ENCODE assay signal across 8 mouse cellular contexts in the genomic region with DNA sequence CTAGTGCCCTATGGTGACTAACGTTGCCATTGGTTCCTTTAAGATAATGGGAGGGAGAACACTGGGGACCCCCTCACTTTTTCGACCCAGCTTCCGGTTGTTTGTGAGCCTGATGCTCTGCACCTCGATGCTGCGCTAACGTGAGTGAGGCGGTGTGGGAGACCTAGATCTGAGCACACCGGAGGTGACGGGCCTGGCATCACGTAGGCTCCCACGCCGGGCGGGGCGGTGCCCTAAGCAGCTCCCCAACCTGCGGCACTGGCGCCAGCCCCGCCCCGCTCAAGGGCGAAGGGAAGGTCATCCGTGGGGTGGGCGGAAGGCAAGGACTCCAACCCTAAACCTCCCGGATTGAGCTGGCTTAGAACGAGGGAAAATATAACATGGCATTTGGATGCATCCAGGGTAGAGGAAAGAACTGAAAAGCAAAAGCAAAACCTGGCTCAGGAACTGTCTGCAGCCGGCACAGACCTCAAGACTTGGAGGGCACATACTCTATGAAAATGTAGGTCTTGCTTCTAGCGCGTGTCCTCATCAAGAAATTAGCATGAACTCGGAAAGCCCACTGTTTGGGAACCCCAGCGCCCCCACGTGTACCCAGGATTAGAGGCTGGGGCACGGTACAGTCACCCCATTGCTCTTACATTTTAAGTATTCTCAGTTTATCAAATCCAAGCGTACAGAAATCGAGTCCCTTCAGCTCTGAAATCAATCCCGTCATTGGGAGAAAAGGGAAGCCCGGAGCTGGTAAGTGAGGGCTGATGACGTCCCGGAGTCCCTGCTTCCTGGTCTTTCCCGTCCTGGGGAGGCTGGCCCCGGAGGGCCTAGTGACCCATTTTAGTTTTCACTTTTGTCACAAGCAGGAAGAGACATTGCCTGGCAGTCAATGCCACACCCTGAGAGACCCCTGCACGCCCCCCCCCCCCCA. TPM values are rescaled to one million over a fixed set of nuclear protein-coding genes. Genes with fewer than 3 reads are reported as not detected.
DNase-seq lines count a peak whose midpoint lies in the region; ATAC-seq lines count a peak whose summit lies in the region.

No protein-coding gene starts in this region.

- H3K27ac ChIP-seq in midbrain, embryonic 16.5 days (ENCODE audit: low read length) = peak overlapping the region; percentile 89

- H3K27me3 ChIP-seq in midbrain, embryonic 16.5 days (ENCODE audit: control insufficient read depth, insufficient read depth, low read depth, low read length) = no peaks in the 10 kb centered on the region

- no peaks in the 10 kb centered on the region for H3K36me3 ChIP-seq in midbrain, embryonic 16.5 days (ENCODE audit: control insufficient read depth, insufficient read depth, low read length)

- H3K9me3 ChIP-seq in midbrain, embryonic 16.5 days (replicated peaks; ENCODE audit: control insufficient read depth, low read length, poor library complexity, severe bottlenecking) = no peaks in the 10 kb centered on the region

- H3K4me3 ChIP-seq in midbrain, embryonic 16.5 days (ENCODE audit: low read depth, low read length) = peak overlapping the region; percentile 80

- ATAC-seq in midbrain, embryonic 16.5 days = peak; percentile 66

- H3K9ac ChIP-seq in midbrain, embryonic 16.5 days (ENCODE audit: low read depth, low read length) = peak overlapping the region; percentile 85

- peak overlapping the region; percentile 94 for H3K4me2 ChIP-seq in midbrain, embryonic 16.5 days (ENCODE audit: low read length)

- WGBS in midbrain, embryonic 16.5 days = under 1% methylated on average over 39 of the region's 39 CpGs

- peaks cover 10% of the 10 kb centered on the region for H3K4me1 ChIP-seq in midbrain, embryonic 16.5 days (ENCODE audit: control insufficient read depth, insufficient read depth, low read length)

- peak; percentile 61 for DNase-seq in 3T3-L1 (ENCODE audit: low read depth, low spot score)
- DNase-seq in R1 (ENCODE audit: low read depth, low spot score) = peak; percentile 76
- DNase-seq in cerebellum, postnatal 36 days = peak; percentile 72 to 86
- DNase-seq in heart, adult 8-10 months (ENCODE audit: low spot score) = peak; percentile 62
- DNase-seq in kidney, adult 8-10 months = peak; percentile 51 to 62
- DNase-seq in liver = peak; percentile 61
- DNase-seq in spleen, postnatal 36 days (ENCODE audit: low spot score in 2 of 2) = peak; percentile 80 to 82

RNA-seq across cellular contexts. Expression of gene Pfkp, which starts 1.2 kb away (rescaled TPM):
- total RNA-seq in heart, adult 8-10 months (2022) = 10 to 100 TPM; 27.7 to 47.5 (median 33.5) TPM
- 470 and 501 TPM in 2 replicates for polyA plus RNA-seq in midbrain, embryonic 16.5 days (2015; fragmentation: Nextera tagmentation; extraction: Ambion mirVana)

Comparison
In these comparisons a context has a peak if more than half of its experiments do, and no peak if none do; other contexts are left out.
1. Peak in every context shown above with its lines: DNase-seq, ATAC-seq, H3K4me3 ChIP-seq and H3K27ac ChIP-seq.